Mouse (Mus musculus) large intestine, adult 2 months (tissue): Measurements from ENCODE around the gene Hist2h2be. TPM values are rescaled to one million over a fixed set of nuclear protein-coding genes. Genes with fewer than 3 reads are reported as not detected.

ENCODE experiments used
- polyA plus RNA-seq: library from polyadenylated mRNA; depleted of rRNA; stranded (reverse); fragments of >200 nt; gene quantifications from 2 replicates; pipeline ENCODE4 v1.2.3, GENCODE M21; 2012; rRNA removed

Hist2h2be gene
- polyA plus RNA-seq, 1 experiment = 2.8 TPM

Other genes with a start within 250 kb of the Hist2h2be start
- gene Plekho1, start 225.1 kb upstream of the Hist2h2be start, polyA plus RNA-seq = 49.7 and 54.9 TPM in 2 replicates
- 6.1 TPM in 2 replicates for gene Vps45, start 162.7 kb upstream of the Hist2h2be start, polyA plus RNA-seq
- gene Otud7b, start 116.6 kb upstream of the Hist2h2be start, polyA plus RNA-seq = 5.7 and 8.9 TPM in 2 replicates
- 60.8 and 66.6 TPM in 2 replicates for gene Mtmr11, start 59.1 kb upstream of the Hist2h2be start, polyA plus RNA-seq
- gene Sf3b4, start 48.8 kb upstream of the Hist2h2be start, polyA plus RNA-seq = 48.8 and 56.1 TPM in 2 replicates
- gene Sv2a, start 40.0 kb upstream of the Hist2h2be start, polyA plus RNA-seq = 2.0 TPM in 2 replicates
- gene Bola1, start 1.4 kb upstream of the Hist2h2be start, polyA plus RNA-seq = 45.2 and 47.6 TPM in 2 replicates
- 1.5 and 4.1 TPM in 2 replicates for gene Hist2h2ab, start 1.3 kb upstream of the Hist2h2be start, polyA plus RNA-seq
- 14.8 and 16.9 TPM in 2 replicates for gene Hist2h2ac, start 239 bp upstream of the Hist2h2be start, polyA plus RNA-seq
- gene Hist2h3c2, start 18.0 kb downstream of the Hist2h2be start, polyA plus RNA-seq = 49.8 and 65.9 TPM in 2 replicates
- 68.4 and 101 TPM in 2 replicates for gene Hist2h2aa2, start 19.2 kb downstream of the Hist2h2be start, polyA plus RNA-seq
- gene Hist2h2aa1, start 24.4 kb downstream of the Hist2h2be start, polyA plus RNA-seq = 112 and 147 TPM in 2 replicates
- not detected in 2 replicates for gene Hist2h3c1, start 25.6 kb downstream of the Hist2h2be start, polyA plus RNA-seq
- 5.8 and 5.9 TPM in 2 replicates for gene Hist2h4, start 42.2 kb downstream of the Hist2h2be start, polyA plus RNA-seq
- 62.7 and 75.7 TPM in 2 replicates for gene Hist2h3b, start 47.5 kb downstream of the Hist2h2be start, polyA plus RNA-seq
- gene Hist2h2bb, start 48.6 kb downstream of the Hist2h2be start, polyA plus RNA-seq = 11.8 and 17.3 TPM in 2 replicates
- 4.6 and 5.6 TPM in 2 replicates for gene Fcgr1, start 72.8 kb downstream of the Hist2h2be start, polyA plus RNA-seq
- not detected in 2 replicates for gene BC107364, start 231.2 kb downstream of the Hist2h2be start, polyA plus RNA-seq